Comparison of ENCODE assay signal across 9 mouse cellular contexts in genomic region chr6:52197271-52197670, GRCm38 (mm10). TPM values are rescaled to one million over a fixed set of nuclear protein-coding genes. Genes with fewer than 3 reads are reported as not detected.
A peak's percentile ranks its signal among the peaks of the same experiment; 100 is the strongest.
DNase-seq lines count a peak whose midpoint lies in the region; ATAC-seq and TF ChIP-seq lines count a peak whose summit lies in the region.
"Had no signal": no experiment of that assay in that cellular context is flagged by ENCODE, and none has a peak within 500 bp of the region (broad histone marks: within the 10 kb centered on the region; RNA-seq: fewer than 3 reads in every experiment).

No protein-coding gene starts in this region.

- H3K27me3 ChIP-seq in hindbrain, embryonic 11.5 days (ENCODE audit: control insufficient read depth, insufficient read depth, low read length): peaks cover 78% of the 10 kb centered on the region
- H3K27me3 ChIP-seq in hindbrain, embryonic 10.5 days (ENCODE audit: insufficient read depth, poor library complexity, severe bottlenecking): peaks cover 100% of the 10 kb centered on the region
- no peaks in the 10 kb centered on the region for H3K27me3 ChIP-seq in kidney, postnatal 0 days (ENCODE audit: insufficient read depth, low read length)
- H3K27me3 ChIP-seq in neural tube, embryonic 12.5 days (replicated peaks): no peaks in the 10 kb centered on the region
- H3K27me3 ChIP-seq: Patski had no signal

- no peaks in the 10 kb centered on the region for H3K36me3 ChIP-seq in hindbrain, embryonic 11.5 days (ENCODE audit: control insufficient read depth, insufficient read depth, low read length)
- no peaks in the 10 kb centered on the region for H3K36me3 ChIP-seq in hindbrain, embryonic 10.5 days
- 0 out of 2 replicates have a peak, but pooled peaks cover 4% of the 10 kb centered on the region for H3K36me3 ChIP-seq in kidney, postnatal 0 days (ENCODE audit: insufficient read depth, low read length)
- peaks cover 12% of the 10 kb centered on the region for H3K36me3 ChIP-seq in neural tube, embryonic 12.5 days

- H3K4me1 ChIP-seq in hindbrain, embryonic 11.5 days (replicated peaks; ENCODE audit: control insufficient read depth, insufficient read depth, low read length): no peaks in the 10 kb centered on the region
- peaks cover 1% of the 10 kb centered on the region; the same call in 1 of the 2 replicates for H3K4me1 ChIP-seq in hindbrain, embryonic 10.5 days (replicated peaks)
- H3K4me1 ChIP-seq in kidney, postnatal 0 days (replicated peaks; ENCODE audit: insufficient read depth, low read length): peaks cover 27% of the 10 kb centered on the region
- peaks cover 89% of the 10 kb centered on the region for H3K4me1 ChIP-seq in neural tube, embryonic 12.5 days

- ATAC-seq in hindbrain, embryonic 11.5 days (ENCODE audit: low FRiP score): peak; percentile 65; the same call in 1 of the 2 replicates
- peak; percentile 79; the same call in 1 of the 2 replicates for ATAC-seq in kidney, postnatal 0 days (replicated peaks; ENCODE audit: low FRiP score, low read depth)
- peak; percentile 58; the same call in 1 of the 2 replicates for ATAC-seq in neural tube, embryonic 12.5 days (ENCODE audit: low FRiP score, low read depth)
- no peak for ATAC-seq in frontal cortex, adult (ENCODE audit: low TSS enrichment)
- ATAC-seq: Patski had no signal

- no peaks in the 10 kb centered on the region for H3K9me3 ChIP-seq in hindbrain, embryonic 11.5 days (ENCODE audit: control insufficient read depth, low read length)
- no peaks in the 10 kb centered on the region for H3K9me3 ChIP-seq in hindbrain, embryonic 10.5 days
- H3K9me3 ChIP-seq in kidney, postnatal 0 days (replicated peaks; ENCODE audit: low read length): no peaks in the 10 kb centered on the region
- H3K9me3 ChIP-seq in neural tube, embryonic 12.5 days: no peaks in the 10 kb centered on the region

- peak; percentile 78 for TF ChIP-seq CTCF in kidney, postnatal 0 days (IDR thresholded peaks at IDR 0.05; ENCODE audit: low read depth)

- H3K4me2 ChIP-seq in hindbrain, embryonic 11.5 days (replicated peaks; ENCODE audit: low read depth, low read length): peak overlapping the region; percentile 8; the same call in 1 of the 2 replicates
- H3K4me2 ChIP-seq in kidney, postnatal 0 days (ENCODE audit: low read length): peak overlapping the region; percentile 4; the same call in 1 of the 2 replicates
- peak overlapping the region; percentile 99 for H3K4me2 ChIP-seq in neural tube, embryonic 12.5 days (replicated peaks)

- 0% methylated on average over 10 of the region's 10 CpGs for WGBS in hindbrain, embryonic 11.5 days
- under 1% methylated on average over 10 of the region's 10 CpGs for WGBS in hindbrain, embryonic 10.5 days
- 7% methylated on average over 10 of the region's 10 CpGs for WGBS in kidney, postnatal 0 days
- under 1% methylated on average over 10 of the region's 10 CpGs for WGBS in neural tube, embryonic 12.5 days

- H3K27ac ChIP-seq in hindbrain, embryonic 11.5 days (ENCODE audit: low read depth, low read length): peak overlapping the region; percentile 42
- H3K27ac ChIP-seq in hindbrain, embryonic 10.5 days: no peak overlapping the region
- peak overlapping the region; percentile 65; the same call in 1 of the 2 replicates for H3K27ac ChIP-seq in kidney, postnatal 0 days
- H3K27ac ChIP-seq in neural tube, embryonic 12.5 days: peak overlapping the region; percentile 87

- H3K4me3 ChIP-seq in hindbrain, embryonic 11.5 days (ENCODE audit: low read depth, low read length): 0 out of 2 replicates have a peak overlapping the region, but pooled peaks have one; percentile 2
- no peak overlapping the region for H3K4me3 ChIP-seq in hindbrain, embryonic 10.5 days
- no peak overlapping the region for H3K4me3 ChIP-seq in kidney, postnatal 0 days (replicated peaks; ENCODE audit: low read depth, low read length)
- H3K4me3 ChIP-seq in neural tube, embryonic 12.5 days: peak overlapping the region; percentile 29; the same call in 1 of the 2 replicates

- no peak overlapping the region for H3K9ac ChIP-seq in hindbrain, embryonic 11.5 days (ENCODE audit: low read depth, low read length)
- no peak overlapping the region for H3K9ac ChIP-seq in kidney, postnatal 0 days (ENCODE audit: low read depth, low read length)
- peak overlapping the region; percentile 100 for H3K9ac ChIP-seq in neural tube, embryonic 12.5 days

- peak; percentile 71 for DNase-seq in hindbrain, embryonic 11.5 days (ENCODE audit: low spot score)
- DNase-seq in hindbrain, embryonic 10.5 days (ENCODE audit: low spot score): no peak
- DNase-seq in embryo, embryonic 9.5 days (ENCODE audit: extremely low spot score): peak; percentile 63
- DNase-seq in kidney, postnatal 0 days (ENCODE audit: low spot score): peak; percentile 96
- no peak for DNase-seq in Muller cell, postnatal 12 days (ENCODE audit: inconsistent ontology term)
- no peak for DNase-seq in cerebellum, adult 9-11 months

RNA-seq across cellular contexts. Expression of gene Hoxa4, which starts 5.7 kb away (rescaled TPM):
- 11.9 and 12.8 TPM in 2 replicates for polyA plus RNA-seq in hindbrain, embryonic 11.5 days (2014; fragmentation: Nextera tagmentation; extraction: Ambion mirVana)
- polyA plus RNA-seq in hindbrain, embryonic 10.5 days (2016; fragmentation: Nextera tagmentation; extraction: Ambion mirVana): 0.14 and 4.3 TPM in 2 replicates
- 1.6 and 2.2 TPM in 2 replicates for polyA plus RNA-seq in kidney, postnatal 0 days (2015; fragmentation: Nextera tagmentation; extraction: Ambion mirVana)
- polyA plus RNA-seq in neural tube, embryonic 12.5 days (2016; fragmentation: Nextera tagmentation; extraction: Ambion mirVana): 7.1 and 9.7 TPM in 2 replicates

RNA-seq across cellular contexts. Expression of gene Hoxa5, which starts 7.1 kb away (rescaled TPM):
- polyA plus RNA-seq in hindbrain, embryonic 11.5 days (2014; fragmentation: Nextera tagmentation; extraction: Ambion mirVana): 23.8 and 39.3 TPM in 2 replicates
- polyA plus RNA-seq in hindbrain, embryonic 10.5 days (2016; fragmentation: Nextera tagmentation; extraction: Ambion mirVana): 1.8 TPM in 1 of 2 replicates, not detected in the other
- 9.7 and 10.4 TPM in 2 replicates for polyA plus RNA-seq in kidney, postnatal 0 days (2015; fragmentation: Nextera tagmentation; extraction: Ambion mirVana)
- polyA plus RNA-seq in neural tube, embryonic 12.5 days (2016; fragmentation: Nextera tagmentation; extraction: Ambion mirVana): 72.6 and 76.1 TPM in 2 replicates

RNA-seq across cellular contexts. Expression of gene Hoxa6, which starts 11.3 kb away (rescaled TPM):
- 2.1 and 11.6 TPM in 2 replicates for polyA plus RNA-seq in hindbrain, embryonic 11.5 days (2014; fragmentation: Nextera tagmentation; extraction: Ambion mirVana)
- polyA plus RNA-seq in hindbrain, embryonic 10.5 days (2016; fragmentation: Nextera tagmentation; extraction: Ambion mirVana): not detected in 2 replicates
- polyA plus RNA-seq in kidney, postnatal 0 days (2015; fragmentation: Nextera tagmentation; extraction: Ambion mirVana): 2.8 and 3.0 TPM in 2 replicates
- 34.7 and 34.9 TPM in 2 replicates for polyA plus RNA-seq in neural tube, embryonic 12.5 days (2016; fragmentation: Nextera tagmentation; extraction: Ambion mirVana)

RNA-seq across cellular contexts. Expression of gene Hoxa3, which starts 15.9 kb away (rescaled TPM):
- 13.3 and 14.2 TPM in 2 replicates for polyA plus RNA-seq in hindbrain, embryonic 11.5 days (2014; fragmentation: Nextera tagmentation; extraction: Ambion mirVana)
- 3.6 and 9.7 TPM in 2 replicates for polyA plus RNA-seq in hindbrain, embryonic 10.5 days (2016; fragmentation: Nextera tagmentation; extraction: Ambion mirVana)
- polyA plus RNA-seq in kidney, postnatal 0 days (2015; fragmentation: Nextera tagmentation; extraction: Ambion mirVana): 4.8 and 6.0 TPM in 2 replicates
- polyA plus RNA-seq in neural tube, embryonic 12.5 days (2016; fragmentation: Nextera tagmentation; extraction: Ambion mirVana): 21.1 and 25.1 TPM in 2 replicates

RNA-seq across cellular contexts. Expression of gene Gm28308, which starts 15.9 kb away (rescaled TPM):
- not detected in 2 replicates for polyA plus RNA-seq in hindbrain, embryonic 11.5 days (2014; fragmentation: Nextera tagmentation; extraction: Ambion mirVana)
- not detected in 2 replicates for polyA plus RNA-seq in hindbrain, embryonic 10.5 days (2016; fragmentation: Nextera tagmentation; extraction: Ambion mirVana)
- polyA plus RNA-seq in kidney, postnatal 0 days (2015; fragmentation: Nextera tagmentation; extraction: Ambion mirVana): 0.66 and 2.1 TPM in 2 replicates
- not detected in 2 replicates for polyA plus RNA-seq in neural tube, embryonic 12.5 days (2016; fragmentation: Nextera tagmentation; extraction: Ambion mirVana)

Comparison
In these comparisons a context has a peak if more than half of its experiments do, and no peak if none do; other contexts are left out.
1. DNase-seq: peak in hindbrain, embryonic 11.5 days (single experiment), embryo, embryonic 9.5 days (single experiment) and kidney, postnatal 0 days (single experiment); none in hindbrain, embryonic 10.5 days (single experiment), Muller cell, postnatal 12 days (single experiment) and cerebellum, adult 9-11 months (single experiment).
2. H3K4me3 ChIP-seq: peak in hindbrain, embryonic 11.5 days (single experiment) and neural tube, embryonic 12.5 days (single experiment); none in hindbrain, embryonic 10.5 days (single experiment) and kidney, postnatal 0 days (single experiment).
3. H3K4me2 ChIP-seq: peak in every context shown above with its lines; median percentile 99 in neural tube, embryonic 12.5 days; 8 in hindbrain, embryonic 11.5 days; 4 in kidney, postnatal 0 days.